Mouse (Mus musculus) cortical plate, adult 2 months (tissue): ENCODE measurements around the gene Ero1lb. TPM values are rescaled to one million over a fixed set of nuclear protein-coding genes. Genes with fewer than 3 reads are reported as not detected.
A peak's percentile ranks its signal among the peaks of the same experiment; 100 is the strongest.
"Not testable (repeated sequence)": the region's sequence is repeated elsewhere in the genome, so short reads cannot be mapped to it uniquely, and the experiment has no call there.

ENCODE experiments used
- H3K27ac ChIP-seq: fragments of 200-500 bp; 2 replicates; pipeline ENCODE4 v1.5.1; 2012; ENCODE audit warnings: low read length, control low read depth, inconsistent platforms; ENCODE audit not compliant: insufficient read depth
- H3K4me1 ChIP-seq: fragments of 200-500 bp; 2 replicates; pipeline ENCODE4 v1.6.1; 2011; ENCODE audit warnings: low read length; ENCODE audit not compliant: control insufficient read depth, insufficient read depth
- H3K4me3 ChIP-seq: fragments of 200-500 bp; 2 replicates; pipeline ENCODE4 v1.5.1; 2011; ENCODE audit warnings: mild to moderate bottlenecking, low read length, control low read depth; ENCODE audit not compliant: insufficient read depth
- polyA plus RNA-seq: library from polyadenylated mRNA; depleted of rRNA; stranded (reverse); fragments of >200 nt; gene quantifications from 2 replicates; pipeline ENCODE4 v1.2.3, GENCODE M21; 2012; rRNA removed

The Ero1lb gene
- polyA plus RNA-seq, 1 experiment = 12.7 TPM

DNA sequence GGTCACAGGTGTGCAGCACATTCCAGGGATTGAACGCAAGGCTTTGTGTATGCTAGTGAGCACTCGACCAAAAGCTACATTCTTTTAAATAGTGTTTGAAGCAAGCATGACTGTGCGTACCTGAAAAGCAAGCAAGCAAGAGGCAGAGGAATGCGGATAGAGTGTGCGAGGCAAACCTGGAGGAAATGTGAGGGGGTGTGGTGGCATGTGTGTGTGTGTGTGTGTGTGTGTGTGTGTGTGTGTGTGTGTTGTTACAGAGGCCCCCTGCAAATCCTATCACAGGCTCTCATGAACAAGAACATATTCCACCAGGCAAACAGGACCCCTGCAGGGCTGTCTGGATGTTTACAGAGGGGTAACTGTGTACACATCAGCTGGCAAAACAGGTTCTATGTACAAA lies 64.6 kb downstream of the Ero1lb start:
- H3K4me1 ChIP-seq, H3K27ac ChIP-seq, H3K4me3 ChIP-seq: not testable (repeated sequence)

DNA sequence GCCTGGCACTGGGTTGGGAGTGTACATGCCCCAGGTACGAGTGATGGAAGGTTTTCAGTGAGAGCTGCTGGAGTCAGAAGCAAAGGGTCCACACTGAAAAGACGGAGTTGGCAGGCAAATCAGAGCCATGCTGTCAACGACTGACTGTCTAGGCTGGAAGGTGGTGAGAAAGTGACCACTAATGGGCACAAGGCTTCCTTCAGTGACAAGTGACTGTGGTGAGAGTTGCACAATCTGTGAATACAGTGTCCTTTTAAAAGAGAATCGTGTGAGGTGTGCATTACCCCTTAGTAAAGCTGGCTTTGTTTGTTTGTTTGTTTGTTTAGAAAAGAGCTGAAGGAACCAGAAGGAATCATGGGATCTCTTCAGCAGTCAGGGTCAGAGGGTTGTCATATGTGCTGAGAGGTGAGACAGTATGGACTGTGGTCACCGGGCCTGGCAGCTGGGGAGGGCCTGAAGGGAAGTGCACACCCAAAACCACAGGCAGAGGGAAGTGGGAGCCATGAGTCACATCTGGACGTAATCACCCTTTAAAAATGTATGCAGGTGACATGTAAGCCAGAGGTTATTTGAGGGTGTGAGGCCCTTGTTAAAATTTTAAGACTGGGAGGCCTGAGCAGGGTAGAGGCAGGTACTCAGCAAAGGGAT lies 69.4 kb downstream of the Ero1lb start:
- H3K4me3 ChIP-seq, H3K4me1 ChIP-seq, H3K27ac ChIP-seq: not testable (repeated sequence)

DNA sequence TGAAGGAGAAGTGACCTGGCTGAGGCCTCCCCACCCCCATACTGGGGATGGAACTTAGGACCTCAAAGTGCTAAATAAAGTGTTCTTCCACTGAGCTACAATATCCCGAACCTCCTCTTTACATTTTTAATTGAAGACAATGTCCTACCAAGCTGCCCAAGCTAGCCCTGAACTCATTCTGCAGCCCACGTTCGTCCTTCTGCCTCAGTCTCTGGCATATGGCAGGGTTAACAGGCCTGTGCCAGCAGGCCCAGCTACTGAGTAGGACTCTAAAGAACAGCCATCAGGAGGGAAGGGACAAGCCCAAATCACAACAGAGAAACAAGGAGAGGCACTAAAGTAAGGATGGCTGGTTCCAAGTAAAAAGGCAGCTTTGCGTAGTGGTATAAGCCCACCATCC lies 77.1 kb downstream of the Ero1lb start:
- not testable (repeated sequence) for H3K4me1 ChIP-seq, H3K4me3 ChIP-seq, H3K27ac ChIP-seq

DNA sequence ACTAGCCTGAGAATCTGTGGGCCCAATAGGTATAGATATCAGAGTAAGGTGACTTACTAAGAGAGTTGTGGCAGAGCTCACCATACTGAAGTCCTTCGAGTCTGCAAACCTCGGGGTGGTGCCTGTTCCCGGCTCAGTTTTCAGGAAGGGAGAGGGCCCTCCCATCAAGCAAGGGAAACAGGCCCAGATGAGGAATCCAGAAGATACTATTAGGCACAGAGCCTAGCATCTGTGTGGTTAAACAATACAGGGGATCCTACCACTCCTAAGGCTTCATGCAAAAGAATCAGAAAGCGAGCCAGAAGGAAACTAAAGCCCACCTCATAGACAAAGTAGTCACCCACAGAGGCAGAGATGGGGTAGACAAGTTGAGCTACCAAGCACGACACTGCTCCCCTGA lies 81.0 kb downstream of the Ero1lb start:
- not testable (repeated sequence) for H3K4me3 ChIP-seq, H3K4me1 ChIP-seq, H3K27ac ChIP-seq

DNA sequence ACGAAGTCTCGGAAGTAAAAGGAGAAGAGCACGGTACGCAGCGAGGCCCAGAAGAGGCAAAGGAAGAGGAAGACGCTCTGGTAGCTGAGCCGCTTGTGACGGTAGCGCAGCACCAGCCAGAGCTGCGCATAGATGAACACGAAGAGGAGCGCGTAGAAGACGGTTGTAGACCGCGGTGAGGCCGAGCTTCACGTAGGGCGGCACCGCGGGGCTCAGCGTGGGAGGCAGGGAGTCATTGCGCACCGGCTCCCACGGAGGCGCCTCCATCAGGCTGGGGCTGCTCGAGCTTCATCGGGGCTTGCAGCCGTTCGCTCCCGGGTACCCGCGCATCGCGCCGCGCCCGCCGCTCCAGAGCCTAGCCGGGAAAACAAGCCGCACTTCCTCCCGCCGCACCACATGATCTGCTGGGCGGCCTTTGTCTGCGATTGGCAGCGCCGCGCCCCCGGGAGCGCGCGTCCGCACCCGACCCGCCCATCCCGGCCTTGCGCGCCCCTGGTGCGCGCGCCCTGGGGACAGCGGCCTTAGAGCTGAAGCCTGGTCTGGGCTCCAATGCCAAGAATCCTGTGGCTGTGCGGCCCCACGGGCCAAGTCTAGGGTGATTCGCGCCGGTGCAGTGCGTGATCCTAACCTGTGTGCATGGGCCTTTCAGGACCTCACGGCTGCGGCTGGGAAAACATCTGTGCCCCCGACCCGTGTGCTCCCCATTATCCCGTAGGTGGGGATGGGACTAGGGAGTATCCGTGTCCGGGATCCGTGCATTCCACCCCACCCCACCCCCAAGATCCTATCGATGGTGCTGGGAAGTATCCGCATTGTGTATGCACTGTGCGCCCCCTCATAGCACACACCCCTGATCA lies 84.6 kb downstream of the Ero1lb start:
- not testable (repeated sequence) for H3K4me1 ChIP-seq
- Histone ChIP-seq H3K4me3 (peak overlapping the region; percentile 60), H3K27ac (peak overlapping the region; percentile 81)

DNA sequence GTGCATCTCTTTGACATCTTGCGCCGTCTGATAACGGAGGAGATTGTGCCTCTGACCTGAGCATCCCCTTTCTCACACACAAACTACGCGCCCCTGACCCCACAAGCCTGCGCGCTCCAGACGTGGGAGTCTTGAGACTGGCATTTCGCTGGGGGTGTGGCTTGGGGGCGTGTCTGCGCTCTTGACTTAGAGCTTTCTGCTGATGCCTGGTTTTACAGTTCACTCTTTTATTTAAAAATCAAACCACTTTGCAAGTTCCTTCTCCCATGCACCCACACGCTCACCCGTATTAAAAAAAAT lies 85.2 kb downstream of the Ero1lb start:
- not testable (repeated sequence) for H3K27ac ChIP-seq, H3K4me1 ChIP-seq
- H3K4me3 ChIP-seq = peak overlapping the region; percentile 60

Other genes starting within 250 kb of the Ero1lb start
- gene Actn2, start 225.1 kb upstream of the Ero1lb start, polyA plus RNA-seq = 8.3 and 15.6 TPM in 2 replicates
- gene Heatr1, start 170.8 kb upstream of the Ero1lb start, polyA plus RNA-seq = 22.5 and 25.8 TPM in 2 replicates
- 35.1 and 36.9 TPM in 2 replicates for gene Lgals8, start 100.9 kb upstream of the Ero1lb start, polyA plus RNA-seq
- gene Edaradd, start 45.4 kb upstream of the Ero1lb start, polyA plus RNA-seq = 0.09 and 0.10 TPM in 2 replicates
- gene Prl2c3, start 234.2 kb downstream of the Ero1lb start, polyA plus RNA-seq = not detected in 2 replicates